ENCODE assay signal across 10 mouse cellular contexts in the genomic region with DNA sequence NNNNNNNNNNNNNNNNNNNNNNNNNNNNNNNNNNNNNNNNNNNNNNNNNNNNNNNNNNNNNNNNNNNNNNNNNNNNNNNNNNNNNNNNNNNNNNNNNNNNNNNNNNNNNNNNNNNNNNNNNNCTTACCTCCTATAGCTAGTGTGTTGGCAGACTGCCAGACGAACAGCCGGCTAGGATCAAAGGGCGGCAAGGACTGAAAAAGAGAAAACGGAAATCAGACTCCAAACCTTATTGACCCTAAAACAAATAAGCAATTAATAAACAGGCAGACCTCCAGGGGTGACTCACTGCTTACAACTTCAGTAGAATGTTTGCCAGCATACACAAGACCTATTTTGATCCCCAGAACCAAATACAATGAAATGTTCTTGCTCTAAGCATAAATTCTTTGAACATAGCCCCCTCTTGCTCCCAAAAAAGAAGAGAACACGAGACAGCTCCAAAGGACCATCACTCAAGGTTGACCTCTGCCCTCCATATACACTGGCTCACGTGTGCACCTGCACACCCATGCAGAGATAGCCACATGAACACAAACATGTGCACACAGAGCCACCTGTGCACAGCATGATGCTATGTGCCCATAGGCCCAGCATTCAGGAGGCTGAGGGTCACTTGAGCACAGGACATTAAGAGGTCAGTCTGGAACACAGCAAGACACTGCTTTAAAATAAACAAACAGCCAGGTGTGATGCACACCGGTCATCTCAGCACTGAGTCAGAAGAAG. TPM values are rescaled to one million over a fixed set of nuclear protein-coding genes. Genes with fewer than 3 reads are reported as not detected.
A peak's percentile ranks its signal among the peaks of the same experiment; 100 is the strongest.
DNase-seq lines count a peak whose midpoint lies in the region; TF ChIP-seq lines count a peak whose summit lies in the region.
"Had no signal": no experiment of that assay in that cellular context is flagged by ENCODE, and none has a peak within 500 bp of the region (broad histone marks: within the 10 kb centered on the region; RNA-seq: fewer than 3 reads in every experiment).

No protein-coding gene starts in this region.

- H3K4me3 ChIP-seq in lung, adult 2 months (replicated peaks; ENCODE audit: extremely low read depth, low read depth, low read length), result no peak overlapping the region
- H3K4me3 ChIP-seq: gastrocnemius, adult 2 months; midbrain, embryonic 13.5 days had no signal

- peaks cover 11% of the 10 kb centered on the region for H3K4me1 ChIP-seq in lung, adult 2 months (ENCODE audit: control insufficient read depth, insufficient read depth, low read length)
- H3K4me1 ChIP-seq: midbrain, embryonic 13.5 days had no signal

- DNase-seq in lung, adult 18-20 months, result peak; percentile 18 to 36
- DNase-seq in lung, adult 2 months, result no peak
- peak; percentile 62 for DNase-seq in forelimb bud, embryonic 11.5 days (ENCODE audit: low read depth, low spot score)
- peak; percentile 65 to 74 for DNase-seq in kidney, postnatal 4 days
- DNase-seq in mesoderm, embryonic 11.5 days (ENCODE audit: low read depth, low spot score), result peak; percentile 28
- no peak for DNase-seq in layer of hippocampus, postnatal 36 days
- no peak for DNase-seq in embryo, embryonic 10 days (ENCODE audit: low spot score)
- DNase-seq in frontal cortex, postnatal 14 days (ENCODE audit: low spot score in 2 of 2), result no peak
- DNase-seq: gastrocnemius, adult 2 months had no signal

- TF ChIP-seq CTCF in lung, adult 2 months (IDR thresholded peaks at IDR 0.05; ENCODE audit: insufficient read depth, low read length), result no peak

- WGBS in lung, adult 2 months, result 27% methylated on average over 7 of the region's 7 CpGs

- no peak for TF ChIP-seq POLR2A in lung, adult 2 months (IDR thresholded peaks at IDR 0.05; ENCODE audit: borderline replicate concordance, extremely low read depth, low read depth, low read length)

RNA-seq across cellular contexts. Expression of a gene that starts 36.3 kb away (rescaled TPM):
- 7.4 and 9.2 TPM in 2 replicates for polyA plus RNA-seq in lung, adult 2 months (2012; rRNA removed)
- 10 to 100 TPM; 15.2 to 16.5 TPM for total RNA-seq in layer of hippocampus, postnatal 36 days (2021)

RNA-seq across cellular contexts. Expression of a gene that starts 53.5 kb away (rescaled TPM):
- 3.1 and 3.9 TPM in 2 replicates for polyA plus RNA-seq in lung, adult 2 months (2012; rRNA removed)
- 10 to 100 TPM; 18.4 TPM for total RNA-seq in layer of hippocampus, postnatal 36 days (2021)

Comparison
In these comparisons a context has a peak if more than half of its experiments do, and no peak if none do; other contexts are left out.
1. DNase-seq: peak in lung, adult 18-20 months (2 of 2), forelimb bud, embryonic 11.5 days (single experiment), kidney, postnatal 4 days (2 of 2) and mesoderm, embryonic 11.5 days (single experiment); none in lung, adult 2 months (single experiment), layer of hippocampus, postnatal 36 days (0 of 2), embryo, embryonic 10 days (single experiment) and frontal cortex, postnatal 14 days (0 of 2).